Mouse (Mus musculus) left cerebral cortex, adult 2 months (tissue): ENCODE results near the gene Stx3. TPM values are rescaled to one million over a fixed set of nuclear protein-coding genes. Genes with fewer than 3 reads are reported as not detected.

Experiments used
- DNase-seq, 2 experiments: peaks; one replicate each; pipeline ENCODE4 v3.0.0; 2021 to 2022; ENCODE audit warnings: low spot score in 2 of 2, mixed read lengths in 1 of 2; ENCODE audit errors: extremely low spot score in 1 of 2
- H3K27ac ChIP-seq: fragments of 200-600 bp; 2 replicates; pipeline ENCODE4 v1.8.1; 2022
- H3K4me3 ChIP-seq: fragments of 200-600 bp; 2 replicates; pipeline ENCODE4 v1.8.1; 2022
- CTCF ChIP-seq: fragments of 200-600 bp; IDR thresholded peaks from 2 replicates; pipeline ENCODE4 v1.8.1; 2022; ENCODE audit warnings: antibody characterized with exemption, mild to moderate bottlenecking, moderate library complexity
- intact Hi-C: fragments of 180-260 bp; cut with DNase I; formaldehyde crosslinking; loops from one replicate; pipeline ENCODE4 v1.15.1; 2025
- total RNA-seq, 2 experiments: library from RNA; stranded (reverse); gene quantifications; 2 replicates each; pipeline ENCODE4 v1.2.3; 2021

Gene Stx3
- total RNA-seq, 2 experiments from 2014 or later, result 30.9 to 31.4 TPM

- intact Hi-C loops, result loop anchor here (5.0 kb wide), 1 partner anchor 417 kb away; no protein-coding TSS in a partner anchor
- Histone ChIP-seq H3K27ac (no peak overlapping the region), H3K4me3 (peak overlapping the region; percentile 66)
These were observed 49.8 kb downstream of the Stx3 start for GRCm38 (mm10) chr19:11769257-11769920.

GRCm38 (mm10) chr19:11768163-11768562, 51.0 kb downstream of the Stx3 start:
- DNase-seq, result no peak
- intact Hi-C loops, result loop anchor here (5.0 kb wide), 1 partner anchor 416 kb away; no protein-coding TSS in a partner anchor
- Histone ChIP-seq H3K27ac (no peak overlapping the region), H3K4me3 (no peak overlapping the region)
- TF ChIP-seq CTCF, result peak; percentile 95

More at GRCm38 (mm10) chr19:11769257-11769920, 49.8 kb downstream of the Stx3 start:
- DNase-seq, result no peak
- TF ChIP-seq CTCF, result no peak; the same call in 1 of the 2 replicates

DNA sequence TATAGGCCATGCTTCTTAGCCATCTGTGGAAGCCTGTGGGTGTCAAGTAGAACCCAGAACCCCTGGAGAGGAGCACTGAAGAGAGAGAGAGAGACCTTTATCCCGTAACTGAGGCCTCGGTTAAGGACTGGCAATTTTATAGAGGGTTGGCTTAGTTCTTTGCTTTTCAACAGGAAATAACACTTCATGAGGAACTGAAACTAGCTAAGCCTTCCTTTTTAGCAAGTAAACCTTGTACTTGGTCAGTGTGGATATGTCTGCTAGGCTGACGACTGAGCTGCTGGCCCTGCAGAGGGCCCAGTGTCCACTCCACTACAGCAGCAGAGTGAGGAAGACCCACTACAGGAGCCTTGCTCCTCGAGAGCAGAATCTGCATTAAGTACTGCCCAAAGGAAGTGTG, 52.8 kb downstream of the Stx3 start:
- TF ChIP-seq CTCF, result no peak
- intact Hi-C loops, result loop anchor here (1.0 to 5.0 kb wide), 2 partner anchors 155 to 414 kb away; no protein-coding TSS in a partner anchor

DNA sequence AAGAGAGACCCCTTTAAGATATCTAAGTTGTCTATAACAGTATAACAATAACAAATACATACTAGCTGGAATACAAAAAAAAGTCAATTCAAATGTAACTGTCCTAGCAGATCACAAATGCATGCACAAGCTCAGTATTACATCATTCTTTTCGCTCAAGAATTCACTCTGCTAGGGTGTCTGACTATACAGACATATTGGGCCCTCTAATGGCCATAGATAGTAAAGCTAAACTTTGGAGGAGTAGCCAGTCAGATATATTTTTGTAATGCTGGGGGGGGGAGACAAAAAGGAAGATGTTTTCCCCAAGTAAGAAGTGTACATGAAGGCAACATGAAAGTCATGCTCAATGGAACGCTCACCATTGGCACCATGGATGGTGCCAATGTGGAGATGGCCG, 54.1 kb downstream of the Stx3 start:
- intact Hi-C loops, result loop anchor here (5.0 kb wide), 1 partner anchor 413 kb away; no protein-coding TSS in a partner anchor
- no peak overlapping the region for H3K27ac ChIP-seq
- TF ChIP-seq CTCF, result no peak; the same call in none of the 2 replicates
- no peak for DNase-seq
- H3K4me3 ChIP-seq, result no peak overlapping the region

More for the DNA sequence above, 52.8 kb downstream of the Stx3 start:
- DNase-seq, result no peak
- Histone ChIP-seq H3K27ac (no peak overlapping the region), H3K4me3 (no peak overlapping the region)

- intact Hi-C loops, result no loop called here
- no peak for DNase-seq
- no peak within 1 kb of the TSS for H3K4me3 ChIP-seq
- TF ChIP-seq CTCF, result no peak
- no peak within 1 kb of the TSS for H3K27ac ChIP-seq
These were observed 71.9 kb downstream of the Stx3 start, which contains the start of gene Gif for GRCm38 (mm10) chr19:11747298-11747697. Gene Gif, plus strand, starts transcription at chr19:11747554.

DNA sequence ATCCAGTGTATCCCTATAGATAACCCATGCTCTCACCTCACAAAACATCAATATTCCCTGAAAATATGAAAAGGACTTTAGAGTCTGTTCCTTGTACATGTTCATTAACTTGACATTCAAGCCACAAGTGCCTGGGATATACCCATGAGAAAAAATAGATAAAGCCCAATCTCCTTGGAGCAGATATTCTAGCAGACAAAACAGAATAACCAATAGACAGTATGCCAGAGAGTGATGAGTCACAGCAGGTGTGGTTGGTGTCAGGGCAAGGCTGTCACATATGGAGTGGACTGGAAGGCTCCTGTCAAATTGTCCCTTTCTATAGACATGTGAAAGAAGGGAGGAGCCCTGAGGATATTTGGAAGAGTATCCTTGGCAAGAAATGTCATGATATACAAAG, 73.5 kb downstream of the Stx3 start:
- TF ChIP-seq CTCF, result no peak
- Histone ChIP-seq H3K4me3 (no peak overlapping the region), H3K27ac (no peak overlapping the region)
- intact Hi-C loops, result no loop called here
- no peak for DNase-seq

- no peak for DNase-seq
- Histone ChIP-seq H3K27ac (no peak overlapping the region), H3K4me3 (no peak overlapping the region)
- intact Hi-C loops, result no loop called here
- no peak for TF ChIP-seq CTCF
These were observed 82.7 kb downstream of the Stx3 start for GRCm38 (mm10) chr19:11736455-11736854.

GRCm38 (mm10) chr19:11730278-11730677, 88.9 kb downstream of the Stx3 start:
- DNase-seq, result no peak
- H3K27ac ChIP-seq, result no peak overlapping the region
- intact Hi-C loops, result no loop called here
- no peak for TF ChIP-seq CTCF
- no peak overlapping the region for H3K4me3 ChIP-seq

GRCm38 (mm10) chr19:11727304-11727703, 91.9 kb downstream of the Stx3 start:
- DNase-seq, result no peak

GRCm38 (mm10) chr19:11725915-11726314, 93.3 kb downstream of the Stx3 start:
- DNase-seq, result no peak
- H3K27ac ChIP-seq, result no peak overlapping the region
- intact Hi-C loops, result no loop called here
- no peak overlapping the region for H3K4me3 ChIP-seq
- no peak for TF ChIP-seq CTCF

More at GRCm38 (mm10) chr19:11727304-11727703, 91.9 kb downstream of the Stx3 start:
- intact Hi-C loops, result no loop called here
- no peak overlapping the region for H3K4me3 ChIP-seq
- no peak overlapping the region for H3K27ac ChIP-seq
- no peak for TF ChIP-seq CTCF

Other genes starting within 250 kb of the Stx3 start
- 1 to 10 TPM; 1.2 to 1.7 TPM for gene Ms4a6d, start 214.6 kb downstream of the Stx3 start, total RNA-seq
- gene Ms4a2, start 195.7 kb downstream of the Stx3 start, total RNA-seq, result not detected
- gene Ms4a3, start 178.6 kb downstream of the Stx3 start, total RNA-seq, result not detected
- not detected for gene Oosp2, start 158.8 kb downstream of the Stx3 start, total RNA-seq
- not detected for gene Oosp1, start 128.3 kb downstream of the Stx3 start, total RNA-seq
- gene Oosp3, start 122.3 kb downstream of the Stx3 start, total RNA-seq, result not detected
- gene Gif, start 71.8 kb downstream of the Stx3 start, total RNA-seq, result not detected
- gene Mrpl16, start 49.0 kb downstream of the Stx3 start, total RNA-seq, result 10 to 100 TPM; 36.8 to 37.9 TPM
- gene Olfr1417, start 19.8 kb upstream of the Stx3 start, total RNA-seq, result not detected
- gene Olfr1418, start 41.7 kb upstream of the Stx3 start, total RNA-seq, result not detected
- gene Olfr1419, start 55.7 kb upstream of the Stx3 start, total RNA-seq, result not detected
- gene Olfr1420, start 67.2 kb upstream of the Stx3 start, total RNA-seq, result not detected
- 10 to 100 TPM; 19.7 to 20.4 TPM for gene Patl1, start 93.0 kb upstream of the Stx3 start, total RNA-seq
- gene Osbp, start 146.5 kb upstream of the Stx3 start, total RNA-seq, result 10 to 100 TPM; 55.6 to 57.0 TPM
- not detected for gene Olfr1423, start 221.9 kb upstream of the Stx3 start, total RNA-seq
- gene Olfr1424, start 243.3 kb upstream of the Stx3 start, total RNA-seq, result not detected